Mouse (Mus musculus) left cerebral cortex, adult 8-10 months (tissue): ENCODE measurements around the gene Map3k5. TPM values are rescaled to one million over a fixed set of nuclear protein-coding genes. Genes with fewer than 3 reads are reported as not detected.

Experiments used
- DNase-seq, 2 experiments: peaks; one replicate each; pipeline ENCODE4 v3.0.0; 2022; ENCODE audit warnings: low spot score in 2 of 2
- total RNA-seq, 4 experiments: library from RNA; stranded (reverse); gene quantifications; 2 replicates each; pipeline ENCODE4 v1.2.4; 2022

The Map3k5 gene
- total RNA-seq, 4 experiments from 2014 or later: 44.2 to 58.0 (median 49.3) TPM

GRCm38 (mm10) chr10:20105575-20105974 lies 171.3 kb downstream of the Map3k5 start:
- DNase-seq: no peak

DNA sequence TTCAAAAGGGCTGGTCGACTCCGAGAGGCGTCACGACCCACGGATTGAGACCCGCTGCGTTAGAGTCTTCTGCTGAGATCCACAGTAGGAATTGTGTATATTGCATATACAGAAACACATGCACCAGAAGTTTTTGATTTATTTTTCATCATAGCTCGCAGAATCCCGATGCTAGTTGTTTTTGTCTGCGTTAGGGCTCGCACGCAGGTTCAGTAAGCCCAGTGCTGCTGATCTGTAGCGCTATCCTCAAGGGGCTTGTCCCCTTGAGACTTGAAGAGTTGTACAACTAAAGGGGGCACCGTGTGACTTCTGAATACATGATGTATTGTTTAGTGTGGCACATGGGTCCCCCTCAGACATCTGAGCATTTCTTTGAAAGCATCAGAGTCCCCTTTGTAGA lies 172.8 kb downstream of the Map3k5 start:
- no peak for DNase-seq

- DNase-seq: no peak
These were observed 177.2 kb downstream of the Map3k5 start for GRCm38 (mm10) chr10:20111508-20111907.

- DNase-seq: peak in 1 of 2 experiments; percentile 36
These were observed 178.0 kb downstream of the Map3k5 start for GRCm38 (mm10) chr10:20112026-20112973.

DNA sequence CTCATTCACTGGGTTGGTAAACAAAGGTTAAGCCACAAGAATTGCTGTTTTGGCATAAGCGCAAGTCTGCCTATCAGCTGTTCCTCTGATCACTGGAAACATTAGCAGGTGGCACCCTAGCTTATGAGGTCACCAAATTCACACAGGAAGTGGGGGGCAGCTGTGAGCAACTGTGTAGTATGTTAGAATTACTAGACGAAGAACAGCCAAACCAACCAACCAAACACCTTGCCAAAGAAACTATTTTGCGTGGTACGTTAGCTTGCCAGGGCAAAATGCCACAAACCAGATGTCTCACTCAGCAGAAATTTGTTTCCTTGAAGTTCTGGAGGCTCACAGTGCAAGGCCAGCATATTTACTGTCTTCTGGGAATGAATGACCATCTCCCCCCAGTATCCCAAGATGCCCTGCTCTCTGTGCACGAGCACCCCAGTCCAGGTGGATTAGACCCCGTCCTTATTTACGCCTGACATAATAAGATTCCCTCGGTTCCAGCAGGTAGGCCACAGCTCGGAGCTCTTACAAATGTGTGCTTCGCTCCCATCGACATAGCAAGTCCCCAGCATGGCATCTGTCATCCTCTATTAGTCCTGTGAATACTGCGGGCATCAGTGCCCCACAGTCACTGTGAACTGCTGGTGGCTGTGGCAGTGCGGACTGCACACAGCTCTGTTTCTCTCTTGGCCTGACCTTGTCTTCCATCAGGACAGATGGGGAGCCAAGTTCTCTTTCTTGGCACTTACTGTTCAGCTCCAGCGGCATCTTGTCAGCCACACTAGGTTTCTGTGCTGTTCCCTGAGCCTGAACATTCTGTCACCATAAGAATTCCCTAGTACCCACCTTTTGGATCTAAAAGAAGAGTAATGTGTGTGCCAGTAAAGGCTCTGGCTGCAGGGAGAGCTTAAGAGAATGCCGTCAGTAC lies 185.5 kb downstream of the Map3k5 start:
- no peak for DNase-seq

DNA sequence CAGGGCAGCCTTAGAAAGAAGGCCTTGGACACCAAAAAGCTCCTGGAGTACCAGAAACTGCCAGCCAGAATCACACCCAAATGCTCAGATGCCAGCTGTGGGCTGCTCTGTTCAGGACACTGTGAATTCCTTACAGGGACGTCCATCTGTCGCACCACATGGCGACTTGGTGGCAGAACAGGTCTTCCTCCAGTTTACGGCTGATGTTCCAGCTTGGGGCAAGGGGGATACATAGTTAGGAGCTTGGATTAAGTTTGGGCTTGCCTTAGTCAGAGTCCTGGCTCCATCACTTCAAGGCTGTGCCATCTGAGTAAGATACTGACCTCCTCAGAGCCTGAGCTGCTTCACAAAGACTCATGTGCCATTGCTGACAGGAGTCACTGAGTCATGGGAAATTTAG lies 187.7 kb downstream of the Map3k5 start:
- no peak for DNase-seq

GRCm38 (mm10) chr10:20123401-20123800 lies 189.1 kb downstream of the Map3k5 start:
- DNase-seq: no peak

GRCm38 (mm10) chr10:20124576-20124975 lies 190.3 kb downstream of the Map3k5 start:
- DNase-seq: no peak

- peak; percentile 37 to 43 for DNase-seq
These were observed 191.0 kb downstream of the Map3k5 start for GRCm38 (mm10) chr10:20125226-20125625.

DNA sequence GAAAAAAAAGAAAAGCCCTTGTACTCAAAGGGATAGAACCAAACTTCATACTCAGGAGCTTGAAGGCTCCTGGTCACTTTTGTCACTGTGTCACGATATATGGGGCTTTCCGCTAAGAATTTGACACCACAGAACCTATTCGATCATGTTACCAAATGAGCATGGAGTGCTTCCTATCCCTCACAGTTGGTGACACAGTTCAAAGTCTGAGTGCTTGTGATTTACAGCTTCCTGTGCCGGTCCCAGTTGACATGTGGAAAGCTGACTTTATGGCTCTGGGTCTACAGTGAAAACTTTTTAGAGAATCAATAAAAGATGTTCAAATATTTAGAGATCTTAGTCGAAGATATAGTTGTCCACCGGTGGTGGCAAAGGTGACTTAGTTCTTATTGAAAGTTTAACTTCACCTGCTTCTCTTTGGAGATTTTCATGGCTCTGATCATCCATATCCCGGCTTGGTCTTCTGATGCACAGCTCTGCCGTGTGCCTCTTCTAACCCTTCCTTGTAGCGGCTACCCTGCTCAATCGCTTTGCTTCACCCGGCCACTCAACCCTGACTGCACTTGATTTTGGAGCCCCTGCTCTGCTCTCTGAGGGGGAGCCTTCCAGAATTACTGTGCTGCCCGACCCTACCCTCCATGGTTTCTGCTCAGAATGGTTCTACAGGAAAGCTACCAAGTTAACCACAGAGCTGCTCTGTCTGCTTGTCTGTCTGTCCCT lies 198.8 kb downstream of the Map3k5 start:
- no peak for DNase-seq

- no peak for DNase-seq
These were observed 201.2 kb downstream of the Map3k5 start for GRCm38 (mm10) chr10:20135350-20136058.

DNA sequence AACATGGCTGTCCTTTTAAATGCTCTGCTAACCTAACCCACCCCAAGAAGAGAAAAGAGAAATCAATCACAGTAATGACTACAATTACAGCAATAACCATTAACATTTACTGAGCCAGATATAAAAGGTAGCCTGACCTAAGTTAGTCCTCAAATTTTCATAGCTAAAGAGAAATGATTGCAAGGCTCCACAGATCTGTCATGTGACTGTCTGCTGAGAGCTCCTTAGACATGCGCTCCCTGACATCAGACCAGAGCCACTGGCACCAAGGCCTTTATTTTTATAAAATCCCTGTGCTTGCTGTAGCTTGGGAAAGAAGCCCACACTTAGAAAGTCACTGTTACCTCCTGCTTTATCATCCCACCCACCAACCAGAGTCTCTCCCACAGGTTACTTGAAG lies 202.2 kb downstream of the Map3k5 start:
- no peak for DNase-seq

DNA sequence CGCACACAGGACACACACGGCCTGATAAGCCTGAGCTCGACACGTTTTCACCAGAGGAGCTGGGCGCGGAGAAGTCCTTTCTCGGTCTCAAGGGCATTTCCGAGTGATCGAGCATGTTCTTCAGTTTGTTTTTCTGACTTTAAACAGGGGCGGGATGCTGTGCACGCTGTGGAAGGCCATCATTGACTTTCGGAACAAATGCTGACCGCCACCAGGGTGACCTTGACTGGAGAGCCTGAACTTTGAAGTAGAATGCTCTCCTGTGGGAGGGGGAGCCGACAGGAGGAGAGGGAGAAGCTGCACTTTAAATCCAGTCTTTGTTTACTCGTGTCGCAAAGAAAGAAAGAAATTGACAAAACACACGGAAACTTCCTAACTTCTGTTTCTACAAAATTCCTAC lies 207.1 kb downstream of the Map3k5 start:
- no peak for DNase-seq

DNA sequence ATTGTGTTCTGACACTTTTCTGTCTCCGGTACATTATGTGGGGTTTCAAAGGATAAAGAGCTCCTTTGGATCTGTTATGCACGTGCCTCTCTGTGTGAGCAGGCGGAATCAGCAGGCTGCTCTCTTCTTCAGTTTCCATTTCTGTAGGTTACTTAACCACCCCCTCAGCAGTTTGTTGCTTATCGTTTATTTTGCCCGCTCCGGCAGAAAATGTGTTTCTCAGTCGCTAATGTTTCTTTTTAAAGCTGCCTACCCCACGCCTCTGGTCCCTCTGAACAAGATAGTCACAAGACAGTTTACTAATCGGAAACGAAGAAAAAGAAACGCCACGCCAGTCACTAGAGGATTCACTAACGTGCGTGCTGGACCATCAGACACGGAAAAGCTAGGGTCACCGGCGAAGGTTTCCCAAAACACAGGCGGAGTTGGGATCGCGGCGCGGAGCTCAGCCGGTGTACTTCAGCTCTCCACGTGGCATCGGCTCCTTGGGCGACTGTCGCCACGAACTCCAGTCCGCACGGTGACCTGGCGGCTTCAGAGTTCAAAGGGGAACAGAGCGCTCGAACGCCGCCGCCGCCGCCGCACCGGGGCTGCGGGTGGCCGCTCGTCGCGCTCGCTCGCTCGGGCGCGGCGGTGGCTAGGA lies 214.0 kb downstream of the Map3k5 start, which contains the start of gene Map7:
Gene Map7 (plus strand): TSS at position 342 of the 643 bp plus-strand sequence.
- DNase-seq: peak in 1 of 2 experiments; percentile 55

DNA sequence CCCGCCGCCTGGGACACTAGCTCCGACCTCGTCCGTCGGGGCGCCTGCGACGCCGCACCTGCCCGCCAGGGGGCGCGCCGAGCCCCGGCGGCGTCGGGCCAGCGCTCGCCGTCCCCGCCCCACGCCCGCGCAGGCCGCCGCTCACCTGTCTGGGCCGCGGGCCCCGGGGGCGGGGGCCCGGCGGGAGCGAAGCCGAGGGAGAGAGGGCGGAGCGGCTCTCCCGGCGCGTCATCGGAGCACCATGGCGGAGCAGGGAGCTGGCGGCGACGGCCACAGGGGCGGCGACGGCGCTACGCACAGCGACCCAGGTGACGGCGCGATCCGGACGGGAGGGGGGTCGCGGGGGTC lies 214.5 kb downstream of the Map3k5 start:
- DNase-seq: peak in 1 of 2 experiments; percentile 52

GRCm38 (mm10) chr10:20149121-20149834 lies 215.0 kb downstream of the Map3k5 start:
- DNase-seq: peak in 1 of 2 experiments; percentile 48

DNA sequence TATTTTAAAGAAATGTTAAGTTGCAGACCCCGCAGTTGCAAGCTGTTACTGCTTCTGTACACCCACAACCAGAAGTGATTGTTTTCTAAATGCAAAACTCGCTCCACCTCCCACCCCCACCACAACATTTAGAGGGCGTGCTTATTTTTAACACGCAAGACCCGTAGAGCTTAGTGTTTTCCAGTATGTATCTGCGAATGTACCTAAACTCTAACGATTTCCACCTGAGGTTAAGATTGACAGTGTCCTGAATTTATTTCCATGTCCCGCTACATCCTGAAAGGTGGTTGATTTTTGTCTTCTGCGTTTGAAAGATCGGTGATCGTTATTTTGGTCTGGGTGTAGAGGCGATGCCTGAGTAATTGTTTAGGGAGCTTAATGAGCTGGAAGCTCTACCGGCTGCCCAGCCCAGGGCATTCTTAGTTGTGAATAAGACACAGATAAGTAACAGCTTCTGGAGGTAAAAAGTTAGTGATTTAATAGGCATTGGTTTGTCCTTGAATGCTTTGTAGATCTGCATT lies 215.6 kb downstream of the Map3k5 start:
- peak in 1 of 2 experiments; percentile 85 for DNase-seq

DNA sequence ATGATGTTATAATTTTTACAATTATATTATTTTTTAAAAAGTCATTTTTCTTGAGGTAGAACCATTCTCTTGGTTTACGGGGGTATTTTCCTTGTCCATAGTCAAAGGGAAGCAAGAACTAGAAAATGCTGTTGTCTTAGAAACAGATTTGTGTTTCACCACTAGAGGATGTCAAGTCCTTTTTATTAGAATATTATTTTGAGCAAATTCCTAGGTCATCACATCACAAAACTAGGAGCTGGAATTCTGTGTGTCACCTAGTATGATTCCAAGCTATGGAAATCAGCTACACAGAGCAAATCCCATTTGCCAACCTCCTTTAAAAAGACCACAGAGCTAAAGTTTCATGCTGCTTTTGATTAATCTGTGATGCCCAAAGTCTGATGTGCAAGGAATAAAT lies 217.9 kb downstream of the Map3k5 start:
- DNase-seq: no peak

GRCm38 (mm10) chr10:20153507-20153906 lies 219.2 kb downstream of the Map3k5 start:
- no peak for DNase-seq
